Mouse (Mus musculus): ENCODE data around the gene Mid1. TPM values are rescaled to one million over a fixed set of nuclear protein-coding genes. Genes with fewer than 3 reads are reported as not detected.
"Not testable (repeated sequence)": the region's sequence is repeated elsewhere in the genome, so short reads cannot be mapped to it uniquely, and the experiment has no call there.

Gene Mid1
- total RNA-seq, 2 experiments from 2014 or later: 4.9 to 10.0 TPM

GRCm38 (mm10) chrX:169996926-169997325, 311.9 kb downstream of the Mid1 start:
- DNase-seq: peak; percentile 83
- Histone ChIP-seq H3K4me3 (peak overlapping the region; percentile 67), H3K27ac (peak overlapping the region; percentile 4; the same call in 1 of the 2 replicates)
- intact Hi-C loops (cut with DNase I): not testable (repeated sequence)

GRCm38 (mm10) chrX:169997456-169997853, 312.5 kb downstream of the Mid1 start:
- peak overlapping the region; percentile 67 for H3K4me3 ChIP-seq
- DNase-seq: peak; percentile 85
- H3K27ac ChIP-seq: peak overlapping the region; percentile 52
- intact Hi-C loops (cut with DNase I): not testable (repeated sequence)

GRCm38 (mm10) chrX:169997854-169998456, 313.0 kb downstream of the Mid1 start:
- Histone ChIP-seq H3K27ac (peak overlapping the region; percentile 52), H3K4me3 (peak overlapping the region; percentile 67)
- intact Hi-C loops (cut with DNase I): not testable (repeated sequence)
- DNase-seq: peak; percentile 100

DNA sequence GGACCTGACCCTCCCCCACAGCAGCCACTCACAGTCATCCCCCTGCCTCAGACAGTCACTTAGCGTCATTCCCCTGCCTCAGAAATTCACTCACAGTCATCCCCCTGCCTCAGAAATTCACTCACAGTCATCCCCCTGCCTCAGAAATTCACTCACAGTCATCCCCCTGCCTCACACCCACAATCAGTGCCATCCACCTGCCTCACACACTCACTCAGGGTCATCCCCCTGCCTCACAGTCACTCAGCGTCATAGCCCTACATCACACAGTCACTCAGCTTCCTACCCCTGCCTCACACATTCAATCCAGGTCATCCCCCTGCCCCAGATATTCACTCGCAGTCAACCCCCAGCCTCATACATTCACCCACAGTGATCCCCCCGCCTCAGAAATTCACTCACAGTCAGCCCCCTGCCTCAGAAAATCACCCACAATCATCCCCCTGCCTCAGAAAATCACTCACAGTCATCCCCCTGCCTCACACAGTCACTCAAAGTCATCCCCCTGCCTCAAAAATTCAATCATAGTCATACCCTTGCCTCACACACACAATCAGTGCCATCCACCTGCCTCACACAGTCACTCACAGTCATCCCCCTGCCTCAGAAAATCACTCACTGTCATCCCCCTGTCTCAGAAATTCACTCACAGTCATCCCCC, 313.7 kb downstream of the Mid1 start:
- intact Hi-C loops (cut with DNase I): loop anchor here (1.0 kb wide), 1 partner anchor 7 kb away; no protein-coding TSS in a partner anchor
- H3K4me3 ChIP-seq: peak overlapping the region; percentile 67

GRCm38 (mm10) chrX:169999226-169999883, 314.4 kb downstream of the Mid1 start:
- not testable (repeated sequence) for H3K4me3 ChIP-seq, H3K27ac ChIP-seq, DNase-seq
- intact Hi-C loops (cut with DNase I): loop anchor here (1.0 kb wide), 1 partner anchor 8 kb away; no protein-coding TSS in a partner anchor

More for the DNA sequence above, 313.7 kb downstream of the Mid1 start:
- not testable (repeated sequence) for DNase-seq, H3K27ac ChIP-seq

- intact Hi-C loops (cut with DNase I): loop anchor here (1.0 kb wide), 1 partner anchor 9 kb away; no protein-coding TSS in a partner anchor
- H3K27ac ChIP-seq, DNase-seq, H3K4me3 ChIP-seq: not testable (repeated sequence)
Measured at GRCm38 (mm10) chrX:169999912-170000641, 315.1 kb downstream of the Mid1 start.

DNA sequence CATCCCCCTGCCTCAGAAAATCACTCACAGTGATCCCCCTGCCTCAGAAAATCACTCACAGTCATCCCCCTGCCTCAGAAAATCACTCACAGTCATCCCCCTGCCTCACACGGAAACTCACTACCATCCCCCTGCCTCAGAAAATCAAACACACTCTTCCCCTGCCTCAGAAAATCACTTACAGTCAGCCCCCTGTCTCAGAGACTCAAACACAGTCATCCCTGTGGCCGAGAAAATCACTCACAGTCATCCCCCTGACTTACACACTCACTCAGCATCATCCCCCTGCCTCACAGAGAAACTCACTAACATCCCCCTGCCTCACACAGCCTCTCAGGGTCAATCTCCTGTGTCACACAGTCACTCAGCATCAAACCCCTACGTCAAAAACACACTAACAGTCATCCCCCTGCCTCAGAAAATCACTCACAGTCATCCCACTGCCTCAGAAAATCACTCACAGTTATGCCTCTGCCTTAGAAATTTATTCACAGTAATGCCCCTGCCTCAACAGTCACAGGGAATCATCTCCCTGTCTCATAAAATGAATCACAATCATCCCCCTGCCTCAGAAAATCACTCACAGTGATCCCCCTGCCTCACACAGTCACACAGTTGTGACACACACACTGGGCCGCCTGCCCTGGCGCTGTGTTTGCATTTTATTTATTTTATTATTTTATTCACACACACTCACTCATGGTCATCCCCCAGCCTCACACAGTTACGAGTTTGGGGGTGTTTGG, 315.8 kb downstream of the Mid1 start:
- H3K4me3 ChIP-seq; intact Hi-C loops (cut with DNase I); H3K27ac ChIP-seq; DNase-seq: not testable (repeated sequence)

GRCm38 (mm10) chrX:170001388-170001695, 316.3 kb downstream of the Mid1 start:
- intact Hi-C loops (cut with DNase I); H3K4me3 ChIP-seq; H3K27ac ChIP-seq; DNase-seq: not testable (repeated sequence)

- intact Hi-C loops (cut with DNase I); DNase-seq; H3K4me3 ChIP-seq; H3K27ac ChIP-seq: not testable (repeated sequence)
Measured at GRCm38 (mm10) chrX:170002510-170003197, 317.7 kb downstream of the Mid1 start.

- DNase-seq; intact Hi-C loops (cut with DNase I); H3K27ac ChIP-seq; H3K4me3 ChIP-seq: not testable (repeated sequence)
Measured at GRCm38 (mm10) chrX:170003536-170003935, 318.5 kb downstream of the Mid1 start.

DNA sequence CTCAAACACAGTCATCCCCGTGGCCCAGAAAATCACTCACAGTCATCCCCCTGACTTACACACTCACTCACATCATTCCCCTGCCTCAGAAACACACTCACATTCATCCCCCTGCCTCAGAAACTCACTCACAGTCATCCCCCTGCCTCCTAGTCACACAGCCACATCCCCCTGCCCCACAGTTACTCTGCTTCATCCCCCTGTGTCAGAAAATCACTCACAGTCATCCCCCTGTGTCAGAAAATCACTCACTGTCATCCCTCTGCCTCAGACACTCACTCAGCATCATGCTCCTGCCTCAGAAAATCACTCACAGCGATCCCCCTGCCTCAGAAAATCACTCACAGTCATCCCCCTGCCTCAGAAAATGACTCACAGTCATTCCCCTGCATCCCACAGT, 319.2 kb downstream of the Mid1 start:
- intact Hi-C loops (cut with DNase I); H3K27ac ChIP-seq; H3K4me3 ChIP-seq; DNase-seq: not testable (repeated sequence)

GRCm38 (mm10) chrX:170004793-170005192, 319.8 kb downstream of the Mid1 start:
- H3K4me3 ChIP-seq; H3K27ac ChIP-seq; intact Hi-C loops (cut with DNase I); DNase-seq: not testable (repeated sequence)

GRCm38 (mm10) chrX:170005194-170005593, 320.2 kb downstream of the Mid1 start:
- H3K27ac ChIP-seq; intact Hi-C loops (cut with DNase I); H3K4me3 ChIP-seq: not testable (repeated sequence)
- peak; percentile 61 for DNase-seq

DNA sequence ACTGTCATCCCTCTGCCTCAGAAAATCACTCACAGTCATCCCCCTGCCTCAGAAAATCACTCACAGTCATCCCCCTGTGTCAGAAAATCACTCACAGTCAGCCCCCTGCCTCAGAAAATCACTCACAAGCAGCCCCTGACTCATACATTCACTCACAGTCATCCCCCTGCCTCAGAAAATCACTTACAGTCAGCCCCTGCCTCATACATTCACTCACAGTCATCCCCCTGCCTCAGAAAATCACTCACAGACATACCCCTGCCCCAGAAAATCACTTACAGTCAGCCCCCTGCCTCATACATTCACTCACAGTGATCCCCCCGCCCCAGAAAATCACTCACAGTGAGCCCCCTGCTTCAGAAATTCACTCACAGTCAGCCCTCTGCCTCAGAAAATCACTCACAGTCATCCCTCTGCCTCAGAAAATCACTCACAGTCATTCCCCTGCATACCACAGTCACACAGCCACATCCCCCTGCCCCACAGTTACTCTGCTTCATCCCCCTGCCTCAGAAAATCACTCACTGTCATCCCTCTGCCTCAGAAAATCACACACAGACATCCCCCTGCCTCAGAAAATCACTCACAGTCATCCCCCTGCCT, 320.8 kb downstream of the Mid1 start:
- intact Hi-C loops (cut with DNase I); H3K27ac ChIP-seq; DNase-seq; H3K4me3 ChIP-seq: not testable (repeated sequence)

- DNase-seq; H3K4me3 ChIP-seq; intact Hi-C loops (cut with DNase I); H3K27ac ChIP-seq: not testable (repeated sequence)
Measured at GRCm38 (mm10) chrX:170006694-170007247, 321.8 kb downstream of the Mid1 start.

Measured in gastrocnemius, adult 2 months (tissue).